Mouse (Mus musculus) bone marrow macrophage, adult 2 months (primary cell): ENCODE results near the gene Top1.

Experiments
- CTCF ChIP-seq: IDR thresholded peaks from 2 replicates; pipeline ENCODE4 v1.5.1; 2012; ENCODE audit warnings: low read depth, mild to moderate bottlenecking, low read length, moderate library complexity
- POLR2A ChIP-seq: IDR thresholded peaks from 2 replicates; pipeline ENCODE4 v1.6.1; 2012; ENCODE audit warnings: mild to moderate bottlenecking, low read depth, low read length, borderline replicate concordance

GRCm38 (mm10) chr2:160722714-160723113, 77.0 kb downstream of the Top1 start:
- no peak for TF ChIP-seq CTCF
- TF ChIP-seq POLR2A, result no peak
